Mouse (Mus musculus): ENCODE results near the gene Tube1. TPM values are rescaled to one million over a fixed set of nuclear protein-coding genes. Genes with fewer than 3 reads are reported as not detected.

Gene Tube1
- 5.0 and 7.5 TPM in 2 replicates for total RNA-seq (2023)

GRCm38 (mm10) chr10:39133462-39134310 lies at the start of gene Tube1, which contains the start of gene Fam229b:
TSS of gene Tube1 (plus strand) at chr10:39133976.
TSS of gene Fam229b (minus strand) at chr10:39133914.

GRCm38 (mm10) chr10:39163694-39164093 lies 29.9 kb downstream of the Tube1 start, which contains the start of gene Ccn6:
TSS of gene Ccn6 (minus strand) at chr10:39163794.

Other genes starting within 250 kb of the Tube1 start
- gene Lama4, start 168.5 kb upstream of the Tube1 start, total RNA-seq (2023), result 0.23 and 0.32 TPM in 2 replicates
- gene Fam229b, start 62 bp upstream of the Tube1 start, total RNA-seq (2023), result not detected in 2 replicates
- gene Ccn6, start 29.8 kb downstream of the Tube1 start, total RNA-seq (2023), result 7.0 and 7.7 TPM in 2 replicates
- 5.7 and 6.2 TPM in 2 replicates for gene Fyn, start 234.9 kb downstream of the Tube1 start, total RNA-seq (2023)